Mouse (Mus musculus): ENCODE data around the gene Cyp2a22. TPM values are rescaled to one million over a fixed set of nuclear protein-coding genes. Genes with fewer than 3 reads are reported as not detected.
"Not testable (repeated sequence)": the region's sequence is repeated elsewhere in the genome, so short reads cannot be mapped to it uniquely, and the experiment has no call there.

Gene Cyp2a22
- polyA plus RNA-seq, 1 experiment from 2014 or later = not detected

- not testable (repeated sequence) for H3K4me2 ChIP-seq; H3K4me3 ChIP-seq (ENCODE audit: low read depth, low read length); H3K36me3 ChIP-seq (ENCODE audit: control insufficient read depth, insufficient read depth, low read length); H3K27ac ChIP-seq (ENCODE audit: low read depth, low read length); H3K27me3 ChIP-seq (replicated peaks; ENCODE audit: control insufficient read depth, insufficient read depth, low read length); DNase-seq (ENCODE audit: low spot score); H3K4me1 ChIP-seq (replicated peaks; ENCODE audit: control insufficient read depth, insufficient read depth, low read length); ATAC-seq (replicated peaks; ENCODE audit: low FRiP score); H3K9me3 ChIP-seq (ENCODE audit: control insufficient read depth, low read length); H3K9ac ChIP-seq (ENCODE audit: low read depth, low read length)
- WGBS = 58% methylated on average over 2 of the region's 2 CpGs
Observed at GRCm38 (mm10) chr7:26917114-26917513, 22.1 kb downstream of the Cyp2a22 start.

Other genes starting within 250 kb of the Cyp2a22 start
- not detected in 2 replicates for gene Cyp2b19, start 182.2 kb downstream of the Cyp2a22 start, polyA plus RNA-seq (2014; fragmentation: Nextera tagmentation; extraction: Ambion mirVana)
- not detected in 2 replicates for gene Cyp2g1, start 130.5 kb downstream of the Cyp2a22 start, polyA plus RNA-seq (2014; fragmentation: Nextera tagmentation; extraction: Ambion mirVana)
- not detected in 2 replicates for gene Cyp2a5, start 104.1 kb downstream of the Cyp2a22 start, polyA plus RNA-seq (2014; fragmentation: Nextera tagmentation; extraction: Ambion mirVana)
- gene Cyp2a12, start 89.7 kb upstream of the Cyp2a22 start, polyA plus RNA-seq (2014; fragmentation: Nextera tagmentation; extraction: Ambion mirVana) = 0.31 TPM in 1 of 2 replicates, not detected in the other
- gene Cyp2f2, start 180.5 kb upstream of the Cyp2a22 start, polyA plus RNA-seq (2014; fragmentation: Nextera tagmentation; extraction: Ambion mirVana) = not detected in 2 replicates
- gene Cyp2t4, start 214.3 kb upstream of the Cyp2a22 start, polyA plus RNA-seq (2014; fragmentation: Nextera tagmentation; extraction: Ambion mirVana) = not detected in 2 replicates
- 37.1 and 39.7 TPM in 2 replicates for gene Egln2, start 227.4 kb upstream of the Cyp2a22 start, polyA plus RNA-seq (2014; fragmentation: Nextera tagmentation; extraction: Ambion mirVana)
- gene Rab4b, start 239.5 kb upstream of the Cyp2a22 start, polyA plus RNA-seq (2014; fragmentation: Nextera tagmentation; extraction: Ambion mirVana) = 40.9 and 44.8 TPM in 2 replicates
- not detected in 2 replicates for gene Gm21983, start 241.7 kb upstream of the Cyp2a22 start, polyA plus RNA-seq (2014; fragmentation: Nextera tagmentation; extraction: Ambion mirVana)
- 0.73 and 1.3 TPM in 2 replicates for gene Mia, start 241.8 kb upstream of the Cyp2a22 start, polyA plus RNA-seq (2014; fragmentation: Nextera tagmentation; extraction: Ambion mirVana)

Data from liver, embryonic 11.5 days (tissue).